ENCODE assay signal across 9 mouse cellular contexts in the genomic region with DNA sequence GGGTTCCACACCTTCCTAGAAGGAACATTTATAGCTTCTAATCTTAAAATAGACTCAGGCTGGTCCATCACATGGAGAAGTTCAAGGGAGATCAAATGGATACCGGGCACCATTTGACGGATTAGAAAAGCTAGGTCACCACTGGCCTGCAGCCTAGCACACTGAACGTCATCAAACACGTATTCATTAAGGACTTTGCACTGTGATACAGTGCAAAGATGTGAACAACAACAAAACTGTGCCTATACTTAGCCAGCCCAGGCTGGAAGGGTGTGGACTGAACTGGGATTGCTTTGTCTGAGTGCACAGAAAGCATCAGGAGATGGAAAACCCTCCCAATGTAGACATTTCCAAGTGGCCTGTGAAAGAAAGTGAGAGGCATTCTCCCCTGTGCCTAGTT. TPM values are rescaled to one million over a fixed set of nuclear protein-coding genes. Genes with fewer than 3 reads are reported as not detected.
DNase-seq lines count a peak whose midpoint lies in the region; ATAC-seq and TF ChIP-seq lines count a peak whose summit lies in the region.
"Had no signal": no experiment of that assay in that cellular context is flagged by ENCODE, and none has a peak within 500 bp of the region (broad histone marks: within the 10 kb centered on the region; RNA-seq: fewer than 3 reads in every experiment).

No protein-coding gene starts in this region.

- no peak for DNase-seq in heart, postnatal 14 days
- DNase-seq in cerebellum, adult 9-10 months = peak; percentile 66
- DNase-seq in hindbrain, embryonic 10.5 days (ENCODE audit: low spot score) = peak; percentile 16
- DNase-seq in lung, adult 2 months = no peak

- peak overlapping the region; percentile 62 for H3K4me3 ChIP-seq in heart, embryonic 13.5 days
- peak overlapping the region; percentile 61 for H3K4me3 ChIP-seq in hindbrain, embryonic 10.5 days
- peak overlapping the region; percentile 52 for H3K4me3 ChIP-seq in midbrain, embryonic 13.5 days (replicated peaks)
- no peak overlapping the region for H3K4me3 ChIP-seq in lung, adult 2 months (replicated peaks; ENCODE audit: extremely low read depth, low read depth, low read length)

- 71% methylated on average over 4 of the region's 4 CpGs for WGBS in heart, embryonic 13.5 days
- WGBS in hindbrain, embryonic 10.5 days = 80% methylated on average over 4 of the region's 4 CpGs
- WGBS in midbrain, embryonic 13.5 days = 81% methylated on average over 4 of the region's 4 CpGs
- 72% methylated on average over 4 of the region's 4 CpGs for WGBS in lung, adult 2 months

- H3K4me1 ChIP-seq in heart, embryonic 13.5 days = peaks cover 16% of the 10 kb centered on the region
- H3K4me1 ChIP-seq in hindbrain, embryonic 10.5 days (replicated peaks) = peaks cover 18% of the 10 kb centered on the region
- peaks cover 21% of the 10 kb centered on the region for H3K4me1 ChIP-seq in midbrain, embryonic 13.5 days (replicated peaks)
- peaks cover 4% of the 10 kb centered on the region; the same call in 1 of the 2 replicates for H3K4me1 ChIP-seq in lung, adult 2 months (ENCODE audit: control insufficient read depth, insufficient read depth, low read length)

- peak overlapping the region; percentile 83 for H3K9ac ChIP-seq in heart, embryonic 13.5 days
- peak overlapping the region; percentile 85 for H3K9ac ChIP-seq in midbrain, embryonic 13.5 days (replicated peaks)

- TF ChIP-seq CTCF in lung, adult 2 months (IDR thresholded peaks at IDR 0.05; ENCODE audit: insufficient read depth, low read length) = no peak

- intact Hi-C loops in heart, postnatal 14 days (cut with DNase I) = loop anchor here (2.0 kb wide), 1 partner anchor 29 kb away; no protein-coding TSS in a partner anchor

- H3K4me2 ChIP-seq in heart, embryonic 13.5 days = peak overlapping the region; percentile 81
- H3K4me2 ChIP-seq in midbrain, embryonic 13.5 days (replicated peaks) = peak overlapping the region; percentile 74

- no peak for TF ChIP-seq POLR2A in lung, adult 2 months (IDR thresholded peaks at IDR 0.05; ENCODE audit: borderline replicate concordance, extremely low read depth, low read depth, low read length)

- H3K27ac ChIP-seq in heart, embryonic 13.5 days (replicated peaks) = peak overlapping the region; percentile 97
- peak overlapping the region; percentile 96 for H3K27ac ChIP-seq in hindbrain, embryonic 10.5 days
- peak overlapping the region; percentile 97 for H3K27ac ChIP-seq in midbrain, embryonic 13.5 days

- no peaks in the 10 kb centered on the region for H3K9me3 ChIP-seq in heart, embryonic 13.5 days
- H3K9me3 ChIP-seq in hindbrain, embryonic 10.5 days = no peaks in the 10 kb centered on the region
- H3K9me3 ChIP-seq in midbrain, embryonic 13.5 days = no peaks in the 10 kb centered on the region

- no peak for ATAC-seq in heart, embryonic 13.5 days (ENCODE audit: extremely low read depth, insufficient number of reproducible peaks, low FRiP score, low TSS enrichment)
- ATAC-seq in midbrain, embryonic 13.5 days = peak; percentile 48
- ATAC-seq in megakaryocyte progenitor cell, adult 5-6 weeks (replicated peaks; ENCODE audit: poor library complexity) = no peak
- no peak for ATAC-seq in monocyte, adult 5-6 weeks (replicated peaks; ENCODE audit: insufficient number of reproducible peaks, low FRiP score, low TSS enrichment, poor library complexity, severe bottlenecking)

- no peaks in the 10 kb centered on the region for H3K27me3 ChIP-seq in heart, embryonic 13.5 days (replicated peaks)
- no peaks in the 10 kb centered on the region for H3K27me3 ChIP-seq in hindbrain, embryonic 10.5 days (ENCODE audit: insufficient read depth, poor library complexity, severe bottlenecking)
- H3K27me3 ChIP-seq in midbrain, embryonic 13.5 days = no peaks in the 10 kb centered on the region

- peaks cover 15% of the 10 kb centered on the region for H3K36me3 ChIP-seq in heart, embryonic 13.5 days
- peaks cover 23% of the 10 kb centered on the region for H3K36me3 ChIP-seq in hindbrain, embryonic 10.5 days
- peaks cover 14% of the 10 kb centered on the region for H3K36me3 ChIP-seq in midbrain, embryonic 13.5 days

RNA-seq across cellular contexts. Expression of a gene that starts 0.8 kb away (rescaled TPM):
- 7.2 and 7.6 TPM in 2 replicates for polyA plus RNA-seq in heart, embryonic 13.5 days (2015; fragmentation: Nextera tagmentation; extraction: Ambion mirVana)
- total RNA-seq in heart, postnatal 14 days (2021) = 10 to 100 TPM; 12.9 to 14.5 TPM
- 16.9 and 25.2 TPM in 2 replicates for polyA plus RNA-seq in hindbrain, embryonic 10.5 days (2016; fragmentation: Nextera tagmentation; extraction: Ambion mirVana)
- polyA plus RNA-seq in midbrain, embryonic 13.5 days (2015; fragmentation: Nextera tagmentation; extraction: Ambion mirVana) = 20.8 and 21.2 TPM in 2 replicates
- total RNA-seq in megakaryocyte progenitor cell, adult 5-6 weeks (2015) = 8.0 and 11.6 TPM in 2 replicates
- 4.9 and 6.3 TPM in 2 replicates for total RNA-seq in megakaryocyte progenitor cell, adult 5-6 weeks (2017)
- 11.2 to 24.6 TPM (median 14.3 TPM) in 3 replicates for total RNA-seq in monocyte, adult 5-6 weeks (2017)
- polyA plus RNA-seq in lung, adult 2 months (2012; rRNA removed) = 16.8 and 19.8 TPM in 2 replicates

RNA-seq across cellular contexts. Expression of a gene that starts 16.4 kb away (rescaled TPM):
- 18.2 and 22.7 TPM in 2 replicates for polyA plus RNA-seq in heart, embryonic 13.5 days (2015; fragmentation: Nextera tagmentation; extraction: Ambion mirVana)
- total RNA-seq in heart, postnatal 14 days (2021) = 10 to 100 TPM; 17.2 to 18.2 TPM
- polyA plus RNA-seq in hindbrain, embryonic 10.5 days (2016; fragmentation: Nextera tagmentation; extraction: Ambion mirVana) = 45.7 and 62.2 TPM in 2 replicates
- 174 and 176 TPM in 2 replicates for polyA plus RNA-seq in midbrain, embryonic 13.5 days (2015; fragmentation: Nextera tagmentation; extraction: Ambion mirVana)
- total RNA-seq in megakaryocyte progenitor cell, adult 5-6 weeks (2015) = not detected in 2 replicates
- not detected in 2 replicates for total RNA-seq in megakaryocyte progenitor cell, adult 5-6 weeks (2017)
- 1.8 TPM in 1 of 3 replicates, not detected in the others for total RNA-seq in monocyte, adult 5-6 weeks (2017)
- 29.9 and 35.5 TPM in 2 replicates for polyA plus RNA-seq in lung, adult 2 months (2012; rRNA removed)

RNA-seq across cellular contexts. Expression of a gene that starts 18.8 kb away (rescaled TPM):
- polyA plus RNA-seq in heart, embryonic 13.5 days (2015; fragmentation: Nextera tagmentation; extraction: Ambion mirVana) = 29.7 and 35.8 TPM in 2 replicates
- 10 to 100 TPM; 87.7 to 93.2 TPM for total RNA-seq in heart, postnatal 14 days (2021)
- 0.42 and 1.9 TPM in 2 replicates for polyA plus RNA-seq in hindbrain, embryonic 10.5 days (2016; fragmentation: Nextera tagmentation; extraction: Ambion mirVana)
- 2.5 and 2.9 TPM in 2 replicates for polyA plus RNA-seq in midbrain, embryonic 13.5 days (2015; fragmentation: Nextera tagmentation; extraction: Ambion mirVana)
- not detected in 2 replicates for total RNA-seq in megakaryocyte progenitor cell, adult 5-6 weeks (2015)
- total RNA-seq in megakaryocyte progenitor cell, adult 5-6 weeks (2017) = not detected in 2 replicates
- not detected in 3 replicates for total RNA-seq in monocyte, adult 5-6 weeks (2017)
- polyA plus RNA-seq in lung, adult 2 months (2012; rRNA removed) = 179 and 229 TPM in 2 replicates

RNA-seq across cellular contexts. Expression of a gene that starts 35.6 kb away (rescaled TPM):
- 0.86 TPM in 1 of 2 replicates, not detected in the other for polyA plus RNA-seq in heart, embryonic 13.5 days (2015; fragmentation: Nextera tagmentation; extraction: Ambion mirVana)
- total RNA-seq in heart, postnatal 14 days (2021) = not detected
- not detected in 2 replicates for polyA plus RNA-seq in hindbrain, embryonic 10.5 days (2016; fragmentation: Nextera tagmentation; extraction: Ambion mirVana)
- not detected in 2 replicates for polyA plus RNA-seq in midbrain, embryonic 13.5 days (2015; fragmentation: Nextera tagmentation; extraction: Ambion mirVana)
- not detected in 2 replicates for total RNA-seq in megakaryocyte progenitor cell, adult 5-6 weeks (2015)
- total RNA-seq in megakaryocyte progenitor cell, adult 5-6 weeks (2017) = not detected in 2 replicates
- not detected in 3 replicates for total RNA-seq in monocyte, adult 5-6 weeks (2017)
- polyA plus RNA-seq in lung, adult 2 months (2012; rRNA removed) = not detected in 2 replicates
- polyA plus RNA-seq: Patski had no signal

RNA-seq across cellular contexts. Expression of a gene that starts 39.9 kb away (rescaled TPM):
- 22.5 and 24.6 TPM in 2 replicates for polyA plus RNA-seq in heart, embryonic 13.5 days (2015; fragmentation: Nextera tagmentation; extraction: Ambion mirVana)
- 10 to 100 TPM; 24.0 to 27.5 TPM for total RNA-seq in heart, postnatal 14 days (2021)
- polyA plus RNA-seq in hindbrain, embryonic 10.5 days (2016; fragmentation: Nextera tagmentation; extraction: Ambion mirVana) = 55.9 and 57.2 TPM in 2 replicates
- 44.6 and 47.2 TPM in 2 replicates for polyA plus RNA-seq in midbrain, embryonic 13.5 days (2015; fragmentation: Nextera tagmentation; extraction: Ambion mirVana)
- total RNA-seq in megakaryocyte progenitor cell, adult 5-6 weeks (2015) = 7.7 and 11.2 TPM in 2 replicates
- 10.0 and 16.6 TPM in 2 replicates for total RNA-seq in megakaryocyte progenitor cell, adult 5-6 weeks (2017)
- total RNA-seq in monocyte, adult 5-6 weeks (2017) = 0.85 to 5.5 TPM (median 2.1 TPM) in 3 replicates
- 34.2 and 42.7 TPM in 2 replicates for polyA plus RNA-seq in lung, adult 2 months (2012; rRNA removed)

Comparison
In these comparisons a context has a peak if more than half of its experiments do, and no peak if none do; other contexts are left out.
1. DNase-seq: peak in cerebellum, adult 9-10 months (single experiment) and hindbrain, embryonic 10.5 days (single experiment); none in heart, postnatal 14 days (0 of 2) and lung, adult 2 months (single experiment).
2. Peak in every context shown above with its lines, with median percentiles within 50 percentile points of each other: H3K27ac ChIP-seq.